Mouse (Mus musculus): ENCODE results near the gene Col27a1.

Gene Col27a1

DNA sequence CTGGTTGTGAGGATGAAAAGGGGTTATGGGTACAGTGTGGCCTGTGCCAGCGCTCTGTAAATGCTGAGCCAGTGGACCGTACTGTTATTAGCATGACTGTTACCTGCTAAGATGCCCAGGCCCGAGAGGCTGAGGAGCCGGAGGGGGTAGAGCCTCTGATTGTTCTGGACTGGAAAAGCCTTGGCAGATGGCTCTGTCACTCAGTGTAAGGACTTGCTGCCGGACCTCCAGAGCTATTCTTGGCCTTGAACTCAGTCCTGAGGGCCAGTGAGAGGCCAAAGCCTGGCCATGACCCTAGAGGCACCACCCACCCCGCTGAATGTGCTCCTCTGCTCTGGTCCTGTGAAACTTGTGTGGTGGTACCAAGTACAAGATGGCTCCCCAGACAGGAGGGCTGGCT, 52.5 kb downstream of the Col27a1 start:
- DNase-seq: no peak

DNA sequence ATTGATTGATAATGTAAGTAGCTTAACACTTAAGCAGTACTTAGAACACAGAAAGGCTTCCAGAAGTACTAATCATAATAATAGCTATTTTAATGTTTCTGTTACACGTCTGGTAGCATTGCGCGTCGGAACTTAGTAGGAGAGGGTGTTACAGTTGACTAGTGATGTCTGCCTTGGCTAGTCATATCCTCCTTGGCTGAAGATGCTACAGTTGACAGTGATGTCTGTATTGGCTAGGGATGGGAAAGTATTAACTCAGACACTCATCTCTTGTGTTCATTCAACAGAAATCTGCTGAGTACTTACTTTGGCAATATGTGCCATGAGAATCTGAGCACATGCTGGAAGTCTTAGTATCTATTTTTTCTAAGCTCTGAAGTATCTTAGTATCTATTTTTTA, 53.3 kb downstream of the Col27a1 start:
- DNase-seq: no peak

- no peak for DNase-seq
Measured at GRCm38 (mm10) chr4:63267586-63267985, 53.8 kb downstream of the Col27a1 start.

DNA sequence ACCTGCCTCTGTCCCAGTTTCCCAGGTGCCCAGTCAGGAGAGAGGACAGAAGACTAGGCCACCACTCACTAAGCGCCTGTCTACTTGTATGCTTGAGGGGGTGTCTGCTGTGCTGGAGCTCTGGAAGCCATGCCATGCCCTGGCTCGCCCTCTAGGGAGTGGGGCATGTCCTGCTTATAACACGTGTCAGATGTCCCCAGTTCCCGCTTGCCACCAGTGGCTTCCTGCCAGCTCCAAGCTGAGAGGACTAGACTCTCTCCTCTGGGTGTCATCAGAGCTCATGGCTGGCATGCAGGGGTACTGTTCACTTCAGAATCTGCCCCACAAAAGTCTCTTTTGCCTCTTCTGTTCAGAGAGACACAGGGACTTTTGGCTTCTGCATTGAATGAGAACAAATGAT, 55.0 kb downstream of the Col27a1 start:
- no peak for DNase-seq

- no peak for DNase-seq
Measured at GRCm38 (mm10) chr4:63274516-63274915, 60.7 kb downstream of the Col27a1 start.

DNA sequence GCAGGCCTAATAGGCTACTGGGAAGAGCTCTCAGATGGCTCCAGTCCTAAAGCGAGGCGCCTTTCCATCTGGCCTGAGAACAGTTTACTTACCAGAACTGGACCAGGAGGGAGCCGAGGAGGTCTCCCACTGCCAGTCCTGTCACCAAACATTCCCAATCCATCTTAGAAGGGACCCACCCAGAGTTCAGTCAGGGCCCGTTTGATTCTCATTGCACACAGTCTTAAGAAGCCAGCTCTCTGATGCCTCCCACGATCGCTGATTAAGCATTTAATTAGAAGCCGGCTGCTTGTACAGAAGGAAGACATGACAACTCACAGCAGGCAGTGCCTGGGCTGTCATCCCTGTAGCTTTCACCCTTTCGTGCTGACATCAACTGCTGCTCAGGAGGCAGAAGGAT, 61.4 kb downstream of the Col27a1 start:
- peak; percentile 52 for DNase-seq

- no peak for DNase-seq
Measured at GRCm38 (mm10) chr4:63276571-63276970, 62.8 kb downstream of the Col27a1 start.

DNA sequence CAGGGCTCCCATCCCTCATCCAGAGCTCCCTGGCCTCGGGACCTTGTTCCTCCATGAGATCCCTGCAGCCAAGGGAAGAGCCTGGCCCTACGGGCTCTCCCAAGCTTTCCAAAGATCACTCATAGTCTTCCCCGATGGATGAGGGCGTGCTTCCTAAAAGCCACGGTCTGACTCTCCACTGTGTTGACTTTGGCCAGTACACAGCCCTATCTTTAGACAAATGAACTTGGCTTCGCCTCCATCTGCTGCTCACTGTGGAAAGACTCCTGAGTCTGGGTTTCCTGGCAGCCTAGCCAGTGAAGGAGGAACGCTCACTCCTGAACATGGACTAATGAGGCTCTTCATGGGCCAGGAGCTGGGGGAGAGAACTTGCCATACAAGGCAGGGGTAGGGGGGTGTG, 65.0 kb downstream of the Col27a1 start:
- peak; percentile 56 for DNase-seq

DNA sequence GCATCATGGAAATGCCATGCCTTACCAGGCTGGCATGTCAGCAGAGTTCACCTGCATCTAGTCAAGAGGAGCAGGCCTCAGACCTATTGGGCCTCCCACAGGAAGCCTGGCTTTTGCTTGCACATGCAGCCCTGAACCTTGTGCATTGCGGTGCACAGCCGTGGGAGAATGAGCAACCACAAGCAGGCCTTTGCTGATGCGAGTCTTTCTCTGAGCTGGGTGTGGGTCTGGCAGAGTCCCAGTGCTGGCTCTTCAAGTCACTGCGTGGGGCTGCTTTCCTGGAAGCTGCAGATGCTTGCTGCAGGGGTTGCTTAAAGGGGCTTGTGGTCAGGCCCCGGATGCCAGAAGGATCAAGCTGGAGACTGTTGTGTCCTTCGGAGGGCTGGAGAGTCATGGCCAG, 67.9 kb downstream of the Col27a1 start:
- DNase-seq: no peak

DNA sequence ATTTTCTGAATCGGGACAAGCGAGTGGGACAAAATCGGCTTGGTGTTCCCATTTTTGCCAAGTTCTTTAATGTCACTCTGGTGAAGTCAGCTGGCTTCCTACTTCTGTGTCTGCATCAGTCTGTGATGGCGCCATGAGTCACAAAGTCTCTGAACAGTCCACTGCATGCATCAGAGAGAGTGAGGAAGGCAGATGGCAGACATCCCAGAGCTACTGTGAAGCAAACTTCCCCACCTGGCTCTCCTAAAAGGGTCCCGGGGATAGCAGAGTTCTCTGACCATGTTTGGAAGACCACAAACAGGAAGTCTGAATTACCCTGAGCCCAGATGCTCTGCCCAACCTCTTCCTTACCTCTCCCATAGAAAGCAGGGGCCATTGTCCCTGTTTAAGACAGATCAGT, 69.5 kb downstream of the Col27a1 start:
- no peak for DNase-seq

- no peak for DNase-seq
Measured at GRCm38 (mm10) chr4:63286034-63286433, 72.2 kb downstream of the Col27a1 start.

DNA sequence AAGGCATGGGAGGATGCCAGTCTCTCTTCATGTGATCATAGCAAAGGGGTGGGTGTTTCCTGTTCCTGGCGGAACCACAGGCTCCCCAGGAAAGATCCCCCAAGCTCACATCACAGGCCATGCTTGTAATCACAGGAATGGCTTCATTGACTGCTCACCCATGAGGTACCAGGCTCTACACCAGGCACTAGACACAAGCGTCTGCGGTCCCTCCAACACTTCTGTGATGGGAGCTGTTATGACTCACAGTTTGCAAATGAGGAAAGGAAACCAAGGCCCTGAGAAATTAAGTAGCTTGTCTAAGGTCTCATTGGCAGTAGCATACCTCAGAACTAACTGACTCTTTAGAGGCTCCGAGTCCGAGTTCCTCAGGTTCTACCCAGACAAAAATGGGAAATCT, 74.7 kb downstream of the Col27a1 start:
- DNase-seq: no peak

DNA sequence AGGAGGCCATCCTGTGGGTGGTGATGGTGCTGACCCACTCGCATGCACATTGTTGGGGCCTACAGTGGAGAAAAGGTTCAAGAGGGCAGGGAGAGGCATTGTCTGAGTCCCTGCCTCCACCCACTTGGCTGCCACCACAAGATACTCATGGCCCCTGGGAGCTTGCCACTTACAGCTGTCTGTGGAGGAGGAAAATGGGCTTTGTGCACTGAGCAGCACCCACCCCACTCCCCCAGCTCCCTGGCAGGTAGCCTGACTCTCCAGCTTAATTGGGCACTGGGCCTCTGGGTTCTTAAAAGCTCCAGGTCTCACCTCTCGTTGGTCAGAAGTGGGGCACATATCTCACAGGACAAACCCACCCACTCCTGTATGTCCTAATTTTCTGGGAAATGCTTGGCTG, 76.3 kb downstream of the Col27a1 start:
- peak; percentile 37 for DNase-seq

GRCm38 (mm10) chr4:63291075-63291474, 77.3 kb downstream of the Col27a1 start:
- peak; percentile 96 for DNase-seq

DNA sequence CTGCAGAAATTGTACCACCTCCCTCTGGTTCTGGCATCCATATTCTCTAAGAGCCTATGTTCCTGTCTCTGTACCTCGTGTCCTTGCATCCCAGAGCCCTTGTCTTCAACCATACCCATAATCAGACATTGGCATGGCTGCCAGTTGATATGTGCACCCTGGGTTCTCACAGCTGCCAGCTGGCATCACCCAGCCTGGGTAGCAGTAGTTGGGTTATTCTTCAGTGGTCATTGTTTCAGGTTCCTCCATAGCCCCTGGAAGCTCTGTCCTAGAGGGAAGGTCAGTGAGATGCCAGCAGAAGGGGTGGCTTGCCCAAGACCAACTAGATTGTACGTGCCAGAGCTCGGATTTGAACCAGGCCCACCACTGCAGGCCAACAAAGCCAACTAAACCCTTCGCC, 77.9 kb downstream of the Col27a1 start:
- peak; percentile 41 for DNase-seq

GRCm38 (mm10) chr4:63295641-63296040, 81.8 kb downstream of the Col27a1 start:
- DNase-seq: no peak

- no peak for DNase-seq
Measured at GRCm38 (mm10) chr4:63296263-63296662, 82.5 kb downstream of the Col27a1 start.

DNA sequence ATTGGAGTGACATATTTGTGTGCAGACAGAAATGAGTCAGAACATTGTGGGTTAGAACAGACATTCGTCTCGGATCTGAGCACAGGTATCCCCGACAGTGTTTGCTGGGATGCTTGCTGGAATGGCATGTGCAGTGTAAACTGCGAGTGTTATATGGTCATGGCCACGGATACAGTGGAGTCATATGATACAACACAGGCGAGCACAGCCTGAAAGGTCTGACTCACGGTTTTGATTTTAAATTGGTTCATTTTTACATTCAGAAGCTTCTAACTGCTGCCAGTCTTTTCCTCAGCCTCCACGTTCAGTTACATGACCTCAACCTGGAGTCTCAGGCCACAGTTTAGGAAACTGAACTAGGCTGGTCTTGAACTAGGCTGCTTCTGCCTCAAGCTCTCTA, 83.1 kb downstream of the Col27a1 start:
- DNase-seq: no peak

GRCm38 (mm10) chr4:63298191-63298590, 84.4 kb downstream of the Col27a1 start:
- DNase-seq: no peak

GRCm38 (mm10) chr4:63302641-63303040, 88.8 kb downstream of the Col27a1 start:
- DNase-seq: no peak

DNA sequence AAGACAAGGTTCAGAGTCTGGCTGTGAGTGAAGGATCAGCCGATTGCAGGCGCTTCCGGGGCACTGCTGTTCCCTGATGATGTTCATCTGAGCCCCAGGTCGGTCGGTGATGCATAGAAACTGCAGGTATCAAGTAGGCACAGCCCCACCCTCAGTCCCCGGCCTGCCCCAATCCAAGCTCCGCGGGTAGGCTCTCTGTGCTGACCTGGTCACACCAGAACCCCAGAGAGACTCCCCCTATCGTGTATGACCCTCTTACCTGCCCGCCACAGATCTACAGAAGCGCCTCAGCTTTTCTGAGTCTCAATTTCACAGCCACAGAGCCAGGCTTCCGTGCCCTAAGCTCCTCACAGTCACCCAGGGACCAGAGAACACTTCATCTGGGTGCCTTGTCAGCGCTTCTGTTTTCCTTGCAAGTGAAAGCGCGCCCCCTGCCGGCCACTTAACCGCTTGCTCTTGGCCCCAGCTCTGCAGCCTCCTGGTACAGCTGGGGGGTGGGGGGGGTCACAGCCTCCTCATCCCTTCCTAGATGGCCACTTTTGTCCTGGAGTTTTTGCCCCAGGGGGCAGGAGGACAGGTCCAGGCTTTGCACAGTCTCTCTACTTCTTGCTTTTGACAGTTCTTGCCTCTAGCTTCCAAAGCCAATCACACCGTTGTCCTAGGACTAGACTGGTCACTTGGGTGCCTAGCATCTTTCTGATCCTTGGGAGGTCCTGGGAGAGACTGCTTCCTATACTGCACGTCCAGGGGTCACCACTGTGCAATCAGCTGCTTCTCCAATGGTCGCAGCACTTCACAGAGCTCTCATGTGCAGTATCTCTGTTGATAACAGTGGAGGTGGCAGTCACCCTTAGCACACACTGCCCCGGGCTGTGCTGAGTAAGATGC, 93.6 kb downstream of the Col27a1 start:
- peak; percentile 92 for DNase-seq

DNA sequence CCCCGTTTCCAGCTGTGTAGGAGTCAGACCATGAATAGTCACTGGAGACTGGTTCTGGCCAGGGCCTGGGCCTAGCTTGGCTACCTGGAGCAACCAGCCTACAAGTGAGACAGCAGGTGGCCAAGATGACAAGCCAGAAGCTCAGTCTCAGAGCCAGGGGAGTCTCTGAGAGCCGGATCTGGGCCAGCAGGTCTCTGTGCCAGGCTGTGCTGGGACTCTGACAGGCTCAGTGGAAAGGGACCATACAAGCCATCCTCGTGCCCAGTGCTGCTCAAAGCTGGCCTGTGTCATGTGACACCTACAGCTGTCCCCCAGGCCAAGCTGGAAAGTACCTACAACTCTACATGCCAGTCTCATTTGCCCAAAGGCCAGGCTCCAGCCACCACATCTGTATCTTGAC, 94.5 kb downstream of the Col27a1 start:
- DNase-seq: peak; percentile 56

DNA sequence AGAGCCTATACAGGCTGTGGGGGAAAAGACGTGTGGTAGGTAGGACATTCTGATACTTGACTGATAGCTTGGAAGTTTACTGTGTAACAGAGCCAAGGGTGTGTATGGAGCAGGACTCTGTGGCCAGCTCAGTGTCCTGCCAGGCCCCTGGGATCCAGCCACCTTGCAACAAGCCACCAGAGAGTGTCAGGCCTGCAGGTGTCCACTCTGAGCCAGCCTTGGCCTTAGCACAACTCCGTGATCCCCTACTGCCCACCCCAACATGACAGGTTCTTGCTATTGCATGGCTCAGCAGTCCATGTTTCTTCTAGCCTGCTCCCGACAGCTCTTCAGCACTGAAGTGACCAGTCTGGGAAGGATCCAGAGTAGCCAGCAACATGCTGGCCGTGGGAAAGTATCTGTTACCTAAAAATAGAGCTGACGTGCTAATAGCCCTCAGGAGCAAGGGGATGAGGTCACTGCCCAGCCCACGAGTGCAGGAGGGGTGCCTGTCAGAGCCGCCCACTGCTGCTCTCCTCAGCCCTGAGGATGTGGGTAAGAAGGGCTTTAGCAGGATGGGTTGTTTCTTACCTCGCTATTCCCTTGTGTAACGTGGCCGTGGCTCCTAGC, 96.5 kb downstream of the Col27a1 start:
- DNase-seq: no peak

GRCm38 (mm10) chr4:63311426-63311825, 97.6 kb downstream of the Col27a1 start:
- DNase-seq: no peak

- no peak for DNase-seq
Measured at GRCm38 (mm10) chr4:63314063-63314462, 100.3 kb downstream of the Col27a1 start.
